Mouse (Mus musculus): ENCODE measurements around the gene Dlx5. TPM values are rescaled to one million over a fixed set of nuclear protein-coding genes. Genes with fewer than 3 reads are reported as not detected.

Gene Dlx5
- polyA plus RNA-seq, 1 experiment from 2014 or later = 70.1 TPM

DNA sequence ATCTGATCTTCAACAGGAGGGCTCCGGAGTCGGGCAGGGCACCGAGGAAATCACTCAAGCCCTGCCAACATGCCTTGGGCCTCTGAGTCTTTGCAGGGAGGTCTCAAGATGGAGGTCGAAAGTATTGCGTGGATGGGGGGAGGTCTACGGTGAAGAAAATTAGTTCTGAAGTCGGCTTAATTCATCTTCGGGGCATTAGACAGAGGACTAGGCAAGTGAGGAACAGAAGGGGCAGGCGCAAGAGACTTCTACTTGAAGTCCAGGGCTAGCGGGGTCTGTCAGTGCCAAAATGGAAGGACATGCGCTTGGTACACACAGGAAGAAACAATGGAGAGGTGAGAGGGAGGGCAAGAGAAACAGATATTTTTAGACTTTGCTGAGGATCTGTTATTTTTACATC, 6.7 kb downstream of the Dlx5 start:
- 2% methylated on average over 11 of the region's 11 CpGs for WGBS
- Histone ChIP-seq H3K27me3 (peaks cover 74% of the 10 kb centered on the region), H3K9ac (peak overlapping the region; percentile 58; the same call in 1 of the 2 replicates), H3K36me3 (no peaks in the 10 kb centered on the region), H3K4me1 (peaks cover 25% of the 10 kb centered on the region), H3K27ac (peak overlapping the region; percentile 88), H3K9me3 (no peaks in the 10 kb centered on the region), H3K4me3 (peak overlapping the region; percentile 69), H3K4me2 (replicated peaks) (peak overlapping the region; percentile 72)
- ATAC-seq (ENCODE audit: insufficient number of reproducible peaks, insufficient read depth, low FRiP score, low TSS enrichment) = no peak

DNA sequence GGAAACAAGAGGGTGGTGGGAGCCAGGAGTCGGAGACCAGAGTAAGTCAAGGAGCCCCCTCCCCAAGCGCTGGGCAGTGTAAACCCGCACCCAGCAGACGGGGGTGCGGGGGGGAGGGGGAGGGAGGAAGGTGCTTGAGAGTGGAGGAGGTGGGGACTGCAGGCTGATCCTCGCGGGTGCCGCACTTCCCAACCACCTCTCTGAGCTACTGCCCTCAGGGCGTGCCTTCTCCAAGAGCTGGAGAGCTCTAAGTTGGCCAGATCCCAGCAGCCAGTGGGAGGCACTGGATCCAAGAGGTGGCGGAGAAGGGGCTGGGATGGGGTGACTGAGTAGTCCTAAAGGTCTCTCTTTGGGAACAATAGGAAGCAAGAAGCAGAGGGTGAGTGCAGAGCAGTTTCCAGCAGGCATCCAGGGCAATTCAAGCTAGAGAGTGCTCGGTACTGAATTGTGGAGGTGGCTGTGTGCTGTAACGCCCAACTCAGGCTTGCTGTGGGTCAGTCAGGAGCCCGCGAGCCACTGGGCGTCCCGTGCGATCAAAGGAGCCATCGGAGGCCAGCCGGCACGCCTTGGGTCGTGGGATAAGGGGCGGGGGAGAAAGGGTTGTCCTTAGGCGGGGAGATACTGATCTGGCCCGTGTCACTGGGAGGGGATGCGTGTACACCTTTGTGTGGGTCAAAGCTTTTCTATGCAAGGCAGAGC, 7.7 kb downstream of the Dlx5 start:
- Histone ChIP-seq H3K9me3 (no peaks in the 10 kb centered on the region), H3K27ac (peak overlapping the region; percentile 88), H3K4me3 (peak overlapping the region; percentile 69), H3K27me3 (peaks cover 75% of the 10 kb centered on the region), H3K4me1 (peaks cover 20% of the 10 kb centered on the region), H3K36me3 (no peaks in the 10 kb centered on the region), H3K9ac (peak overlapping the region; percentile 58), H3K4me2 (replicated peaks) (peak overlapping the region; percentile 72)
- under 1% methylated on average over 25 of the region's 25 CpGs for WGBS
- peak; percentile 57 for ATAC-seq (ENCODE audit: insufficient number of reproducible peaks, insufficient read depth, low FRiP score, low TSS enrichment)

DNA sequence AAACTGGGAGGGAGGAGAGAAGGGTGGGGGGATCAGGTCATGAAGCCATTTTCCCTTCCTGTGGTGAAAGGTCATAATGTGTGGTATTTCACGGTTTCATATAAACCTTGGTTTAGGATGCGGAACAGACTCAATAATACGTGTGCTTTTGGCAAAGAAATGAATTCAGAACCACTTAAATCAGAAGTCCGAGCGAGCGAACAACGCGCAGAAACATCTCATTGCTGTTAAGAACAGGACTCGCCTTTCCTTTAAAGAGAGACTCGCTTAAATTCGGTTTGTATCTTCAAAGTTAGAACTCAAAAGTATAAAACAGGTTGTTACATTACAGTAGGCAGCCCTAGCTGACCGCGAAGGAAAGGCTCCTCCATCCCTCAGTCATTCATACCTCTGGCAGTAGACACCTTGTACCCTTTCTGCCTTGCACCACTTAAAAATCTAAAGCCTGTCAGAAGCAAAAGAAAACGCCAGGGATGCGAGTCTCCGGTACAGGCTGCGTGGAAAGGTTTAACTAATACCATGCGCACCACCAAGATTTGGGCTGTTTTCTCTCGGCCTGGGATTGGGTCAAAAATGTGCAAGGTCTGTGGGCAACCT, 8.3 kb downstream of the Dlx5 start:
- Histone ChIP-seq H3K4me3 (peak overlapping the region; percentile 69), H3K4me2 (replicated peaks) (peak overlapping the region; percentile 72), H3K4me1 (peaks cover 15% of the 10 kb centered on the region), H3K27me3 (peaks cover 70% of the 10 kb centered on the region), H3K36me3 (no peaks in the 10 kb centered on the region), H3K9me3 (no peaks in the 10 kb centered on the region), H3K27ac (peak overlapping the region; percentile 88), H3K9ac (peak overlapping the region; percentile 58; the same call in 1 of the 2 replicates)
- 1% methylated on average over 19 of the region's 19 CpGs for WGBS
- no peak for ATAC-seq (ENCODE audit: insufficient number of reproducible peaks, insufficient read depth, low FRiP score, low TSS enrichment)

DNA sequence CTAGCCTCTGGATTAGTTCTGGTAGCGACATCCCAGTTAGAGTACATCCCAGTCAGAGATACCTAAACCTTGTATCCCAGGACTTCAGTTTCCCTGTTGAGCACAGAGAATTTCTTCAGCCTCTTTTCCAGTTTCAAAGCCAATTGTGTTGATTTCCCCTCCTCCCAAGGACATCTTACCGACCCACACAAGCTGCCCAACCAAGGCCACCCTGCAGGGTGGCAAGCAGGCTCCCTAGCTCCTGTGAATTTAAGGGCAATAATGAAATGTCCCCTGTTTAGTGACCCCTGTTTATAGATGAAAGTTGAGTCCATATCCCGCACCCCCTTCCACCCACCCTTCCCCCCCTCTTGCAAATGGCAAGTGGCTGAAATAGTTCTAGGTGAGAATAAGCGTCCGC, 9.0 kb downstream of the Dlx5 start:
- Histone ChIP-seq H3K36me3 (no peaks in the 10 kb centered on the region), H3K27me3 (peaks cover 69% of the 10 kb centered on the region), H3K9ac (no peak overlapping the region), H3K4me2 (replicated peaks) (peak overlapping the region; percentile 72; the same call in 1 of the 2 replicates), H3K4me1 (peaks cover 15% of the 10 kb centered on the region), H3K9me3 (no peaks in the 10 kb centered on the region), H3K27ac (peak overlapping the region; percentile 88; the same call in 1 of the 2 replicates), H3K4me3 (no peak overlapping the region)
- ATAC-seq (ENCODE audit: insufficient number of reproducible peaks, insufficient read depth, low FRiP score, low TSS enrichment) = no peak
- WGBS = 4% methylated on average over 5 of the region's 5 CpGs

DNA sequence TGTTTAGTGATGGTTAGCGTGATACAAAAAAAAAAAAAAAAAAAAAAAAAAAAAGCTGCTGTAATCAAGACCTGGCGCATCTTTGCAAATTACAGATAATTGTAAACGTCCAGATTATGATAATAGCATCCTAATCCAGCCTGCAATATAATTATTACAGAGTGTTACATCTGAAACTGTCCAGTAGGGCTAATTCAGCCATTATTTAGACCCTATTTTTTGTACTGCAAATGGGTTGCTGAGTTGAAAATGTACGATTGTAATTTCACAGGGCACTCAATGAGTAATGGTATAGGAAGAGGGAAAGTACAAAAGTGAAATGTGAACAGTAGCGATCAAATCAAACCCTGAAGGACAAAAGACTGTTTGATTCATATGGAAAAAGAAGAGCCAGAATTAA, 10.2 kb downstream of the Dlx5 start:
- Histone ChIP-seq H3K9me3 (no peaks in the 10 kb centered on the region), H3K4me1 (peaks cover 13% of the 10 kb centered on the region), H3K27me3 (peaks cover 70% of the 10 kb centered on the region), H3K27ac (0 out of 2 replicates have a peak overlapping the region, but pooled peaks have one; percentile 1), H3K36me3 (no peaks in the 10 kb centered on the region), H3K9ac (no peak overlapping the region), H3K4me2 (replicated peaks) (0 out of 2 replicates have a peak overlapping the region, but pooled peaks have one; percentile 3), H3K4me3 (no peak overlapping the region)
- ATAC-seq (ENCODE audit: insufficient number of reproducible peaks, insufficient read depth, low FRiP score, low TSS enrichment) = no peak
- WGBS = 7% methylated on average over 5 of the region's 5 CpGs

DNA sequence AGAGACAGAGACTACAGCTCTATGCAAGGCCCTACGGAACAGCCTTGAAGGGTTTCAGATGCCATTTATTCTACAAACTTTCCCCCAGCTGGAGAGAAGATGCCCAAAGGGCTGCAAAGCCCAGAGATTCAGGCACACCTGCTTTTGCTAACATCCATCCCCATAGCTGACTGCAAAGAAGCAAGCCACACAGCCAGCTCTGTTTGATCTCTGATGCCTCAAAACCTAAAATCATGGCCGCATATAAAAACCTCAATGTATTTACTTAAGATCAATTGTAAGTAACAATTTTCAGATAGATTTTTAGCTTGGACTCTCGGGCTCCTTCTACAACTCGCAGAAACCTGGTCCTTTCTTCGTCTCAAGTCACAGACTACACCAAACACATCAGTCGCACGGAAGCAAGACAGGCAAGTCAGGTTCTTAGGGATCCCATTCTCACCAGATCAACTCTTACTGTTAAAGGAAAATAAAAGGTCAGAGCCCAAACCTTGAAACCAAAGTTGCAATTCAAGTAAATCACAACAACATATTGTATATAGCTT, 10.9 kb downstream of the Dlx5 start:
- 3% methylated on average over 7 of the region's 7 CpGs for WGBS
- 0 out of 2 replicates have a peak overlapping the region, but pooled peaks have one; percentile 21 for H3K9ac ChIP-seq
- H3K4me2 ChIP-seq (replicated peaks) = 0 out of 2 replicates have a peak overlapping the region, but pooled peaks have one; percentile 25

DNA sequence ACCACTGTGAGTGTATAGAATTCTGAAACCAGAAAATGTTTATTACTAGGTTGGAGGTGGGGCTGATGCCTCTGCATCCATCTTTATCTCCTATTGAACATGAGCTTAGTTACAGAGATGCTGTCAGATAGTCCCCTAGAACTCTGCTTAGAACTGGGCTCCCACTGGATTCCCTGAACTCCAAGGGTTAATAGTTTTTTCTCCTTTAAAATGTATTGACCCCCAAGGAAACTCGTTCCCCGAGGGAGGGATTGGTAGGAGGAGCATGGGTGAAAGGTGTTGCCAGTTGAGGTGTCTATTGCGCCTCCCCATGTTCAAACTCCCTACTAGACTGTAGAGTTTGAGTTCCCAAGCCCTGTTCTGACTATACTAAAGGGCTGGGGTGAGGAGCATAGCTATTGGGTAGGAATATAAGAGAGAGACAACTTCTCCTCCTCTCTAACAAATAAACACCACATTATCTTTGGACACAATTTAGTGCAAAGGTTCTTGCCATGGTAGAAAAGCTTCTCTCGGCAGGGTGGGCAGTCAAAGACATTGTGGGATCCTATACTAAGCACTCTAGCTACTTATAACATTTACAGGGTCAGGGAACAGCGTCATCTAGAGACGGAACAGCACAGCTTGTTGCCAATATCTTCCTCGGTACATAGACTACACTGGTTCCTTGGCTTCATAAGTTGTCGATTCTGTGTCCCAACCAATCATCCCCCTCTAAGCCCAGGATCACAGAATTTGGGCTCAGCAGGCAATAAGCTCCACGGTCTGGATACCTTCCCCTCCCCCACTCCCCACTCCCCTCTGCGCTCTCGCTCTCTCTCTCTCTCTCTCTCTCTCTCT, 11.7 kb downstream of the Dlx5 start:
- H3K27me3 ChIP-seq = peaks cover 70% of the 10 kb centered on the region
- H3K36me3 ChIP-seq = no peaks in the 10 kb centered on the region
- H3K9me3 ChIP-seq = no peaks in the 10 kb centered on the region
- H3K4me3 ChIP-seq = no peak overlapping the region
- WGBS = 2% methylated on average over 11 of the region's 11 CpGs
- H3K4me2 ChIP-seq (replicated peaks) = peak overlapping the region; percentile 25; the same call in 1 of the 2 replicates
- peak overlapping the region; percentile 77 for H3K27ac ChIP-seq
- no peak for ATAC-seq (ENCODE audit: insufficient number of reproducible peaks, insufficient read depth, low FRiP score, low TSS enrichment)
- 0 out of 2 replicates have a peak overlapping the region, but pooled peaks have one; percentile 15 for H3K9ac ChIP-seq
- H3K4me1 ChIP-seq = peaks cover 12% of the 10 kb centered on the region

More for the DNA sequence above, 10.9 kb downstream of the Dlx5 start:
- peaks cover 12% of the 10 kb centered on the region for H3K4me1 ChIP-seq
- H3K27me3 ChIP-seq = peaks cover 68% of the 10 kb centered on the region
- no peak overlapping the region; the same call in 1 of the 2 replicates for H3K4me3 ChIP-seq
- no peaks in the 10 kb centered on the region for H3K9me3 ChIP-seq
- peak overlapping the region; percentile 77 for H3K27ac ChIP-seq
- no peak for ATAC-seq (ENCODE audit: insufficient number of reproducible peaks, insufficient read depth, low FRiP score, low TSS enrichment)
- H3K36me3 ChIP-seq = no peaks in the 10 kb centered on the region

DNA sequence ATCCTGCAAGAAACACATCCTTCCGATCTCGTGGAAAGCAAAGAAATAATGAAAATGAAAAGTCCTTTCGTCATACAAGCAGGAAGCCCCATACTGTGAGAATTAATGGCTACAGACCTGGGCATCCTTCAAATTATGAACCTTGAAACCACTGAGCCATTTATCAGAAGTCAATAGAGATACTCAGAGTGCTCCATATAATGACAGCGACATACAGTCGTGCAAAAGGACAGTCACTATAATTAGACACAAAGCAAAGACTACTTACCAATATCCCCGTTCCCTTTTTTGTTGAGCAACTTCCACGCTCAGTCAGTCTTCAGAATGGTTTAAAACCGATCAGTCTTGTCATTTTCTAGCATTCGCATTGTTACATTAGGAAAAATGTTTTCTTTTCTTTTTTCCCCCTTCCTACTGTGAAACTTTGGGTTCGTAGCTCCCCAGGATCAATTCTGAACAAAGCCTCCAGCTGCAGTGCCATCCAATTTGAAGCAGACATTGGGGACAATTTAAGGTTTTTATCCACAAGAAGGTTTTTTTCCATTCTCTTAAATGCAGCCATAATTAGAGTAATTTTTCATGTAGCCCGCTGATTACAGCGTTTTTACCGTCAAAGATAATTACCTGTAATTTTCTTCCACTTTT, 12.7 kb downstream of the Dlx5 start:
- peaks cover 62% of the 10 kb centered on the region for H3K27me3 ChIP-seq
- no peak overlapping the region for H3K9ac ChIP-seq
- H3K9me3 ChIP-seq = no peaks in the 10 kb centered on the region
- no peaks in the 10 kb centered on the region for H3K36me3 ChIP-seq
- peak overlapping the region; percentile 13; the same call in 1 of the 2 replicates for H3K4me3 ChIP-seq
- H3K27ac ChIP-seq = peak overlapping the region; percentile 69; the same call in 1 of the 2 replicates
- 17% methylated on average over 13 of the region's 13 CpGs for WGBS
- H3K4me1 ChIP-seq = peaks cover 8% of the 10 kb centered on the region
- ATAC-seq (ENCODE audit: insufficient number of reproducible peaks, insufficient read depth, low FRiP score, low TSS enrichment) = no peak
- peak overlapping the region; percentile 76 for H3K4me2 ChIP-seq (replicated peaks)

DNA sequence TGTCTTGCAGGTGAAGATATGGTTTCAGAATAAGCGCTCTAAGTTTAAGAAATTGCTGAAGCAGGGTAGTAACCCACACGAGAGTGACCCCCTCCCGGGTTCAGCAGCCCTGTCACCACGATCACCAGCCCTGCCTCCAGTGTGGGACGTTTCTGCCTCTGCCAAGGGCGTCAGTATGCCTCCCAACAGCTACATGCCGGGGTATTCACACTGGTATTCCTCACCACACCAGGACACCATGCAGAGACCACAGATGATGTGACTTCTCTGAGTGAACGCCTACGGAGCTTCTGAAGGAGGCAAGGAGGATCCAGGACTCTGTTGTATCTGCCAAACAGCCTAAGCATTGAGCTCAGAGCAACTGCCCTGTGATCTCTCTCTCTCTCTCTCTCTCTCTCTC, 14.9 kb downstream of the Dlx5 start:
- WGBS = 11% methylated on average over 9 of the region's 9 CpGs
- no peaks in the 10 kb centered on the region for H3K9me3 ChIP-seq
- peak overlapping the region; percentile 65 for H3K27ac ChIP-seq
- peak overlapping the region; percentile 76 for H3K4me2 ChIP-seq (replicated peaks)
- peaks cover 62% of the 10 kb centered on the region for H3K27me3 ChIP-seq
- H3K9ac ChIP-seq = peak overlapping the region; percentile 38; the same call in 1 of the 2 replicates
- peak overlapping the region; percentile 32 for H3K4me3 ChIP-seq
- no peaks in the 10 kb centered on the region for H3K36me3 ChIP-seq
- H3K4me1 ChIP-seq = peaks cover 10% of the 10 kb centered on the region; the same call in 1 of the 2 replicates
- no peak for ATAC-seq (ENCODE audit: insufficient number of reproducible peaks, insufficient read depth, low FRiP score, low TSS enrichment)

DNA sequence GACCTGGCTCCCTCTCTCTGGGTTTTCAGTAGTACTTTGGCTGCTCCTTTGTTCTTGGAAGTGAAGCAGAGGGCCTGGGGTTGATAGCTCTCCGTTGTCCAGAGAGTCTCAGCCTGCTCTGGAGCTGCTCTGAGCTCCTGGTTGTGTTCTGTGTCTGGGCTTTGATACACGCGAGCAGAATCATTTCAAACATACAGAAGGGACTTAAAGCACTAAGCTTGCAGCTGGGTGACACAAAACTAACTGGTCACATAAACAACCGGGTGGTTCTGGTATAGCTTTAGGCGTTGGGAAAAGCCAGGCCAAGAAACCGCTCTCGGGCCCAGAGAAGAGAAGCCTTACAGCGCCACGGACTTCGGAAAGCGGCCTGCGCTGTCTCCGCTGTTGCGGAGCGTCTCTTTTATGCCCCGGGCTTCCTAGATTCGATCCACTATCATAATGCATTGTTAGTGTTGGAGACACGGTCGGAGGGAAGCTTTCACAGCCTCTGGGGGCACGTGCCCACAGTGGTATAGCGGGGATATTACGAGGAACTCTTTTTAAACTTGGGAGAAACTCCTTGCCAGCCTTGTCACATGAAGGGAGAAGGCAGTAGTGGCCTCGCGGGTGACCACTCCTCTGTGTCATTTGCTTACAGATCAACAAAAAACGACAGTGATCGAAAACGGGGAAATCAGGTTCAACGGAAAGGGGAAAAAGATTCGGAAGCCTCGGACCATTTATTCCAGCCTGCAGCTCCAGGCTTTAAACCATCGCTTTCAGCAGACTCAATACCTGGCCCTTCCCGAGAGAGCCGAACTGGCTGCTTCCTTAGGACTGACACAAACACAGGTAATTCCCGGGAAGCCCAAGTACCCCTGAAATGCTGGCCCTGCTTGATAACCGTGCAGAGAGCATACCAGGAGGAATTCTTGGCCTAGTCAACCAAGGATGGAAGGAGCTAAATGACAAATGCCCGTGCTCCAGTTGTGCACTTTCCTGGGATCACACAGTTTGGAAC, 17.1 kb downstream of the Dlx5 start:
- no peaks in the 10 kb centered on the region for H3K9me3 ChIP-seq
- ATAC-seq (ENCODE audit: insufficient number of reproducible peaks, insufficient read depth, low FRiP score, low TSS enrichment) = no peak
- H3K9ac ChIP-seq = peak overlapping the region; percentile 84
- H3K27me3 ChIP-seq = peaks cover 60% of the 10 kb centered on the region
- H3K36me3 ChIP-seq = no peaks in the 10 kb centered on the region
- peak overlapping the region; percentile 76 for H3K4me2 ChIP-seq (replicated peaks)
- H3K4me3 ChIP-seq = peak overlapping the region; percentile 63
- peaks cover 9% of the 10 kb centered on the region; the same call in 1 of the 2 replicates for H3K4me1 ChIP-seq
- WGBS = 1% methylated on average over 36 of the region's 36 CpGs
- H3K27ac ChIP-seq = peak overlapping the region; percentile 97

All from embryonic facial prominence, embryonic 12.5 days (tissue).